Mouse (Mus musculus) embryonic facial prominence, embryonic 14.5 days (tissue): Measurements from ENCODE around the gene 1700023F06Rik. TPM values are rescaled to one million over a fixed set of nuclear protein-coding genes. Genes with fewer than 3 reads are reported as not detected.

Experiments used
- ATAC-seq: fragments of 200-750 bp; cut with Nextera tagmentation; 2 replicates; pipeline ENCODE4 v1.8.0; 2017; ENCODE audit warnings: low read depth, moderate number of reproducible peaks, moderate TSS enrichment
- DNase-seq: peaks from one replicate; pipeline ENCODE4 v3.0.0-alpha.2; 2015; ENCODE audit warnings: low spot score
- H3K27ac ChIP-seq: fragments of 300-500 bp; sonication (generic); replicated peaks from 2 replicates; pipeline ENCODE4 v1.5.1; 2014; ENCODE audit warnings: low read depth, mild to moderate bottlenecking, low read length, moderate library complexity
- H3K27me3 ChIP-seq: fragments of 300-500 bp; sonication (generic); replicated peaks from 2 replicates; pipeline ENCODE4 v1.6.1; 2014; ENCODE audit warnings: low read length; ENCODE audit not compliant: control insufficient read depth, insufficient read depth
- H3K36me3 ChIP-seq: fragments of 300-500 bp; sonication (generic); 2 replicates; pipeline ENCODE4 v1.6.1; 2014; ENCODE audit warnings: low read length, mixed read lengths; ENCODE audit not compliant: control insufficient read depth, insufficient read depth
- H3K4me1 ChIP-seq: fragments of 300-500 bp; sonication (generic); 2 replicates; pipeline ENCODE4 v1.6.1; 2014; ENCODE audit warnings: antibody characterized with exemption, low read length; ENCODE audit not compliant: control insufficient read depth, insufficient read depth
- H3K4me2 ChIP-seq: fragments of 300-500 bp; sonication (generic); 2 replicates; pipeline ENCODE4 v1.6.1; 2014; ENCODE audit warnings: low read depth, mild to moderate bottlenecking, low read length, moderate library complexity, mixed read lengths
- H3K4me3 ChIP-seq: fragments of 300-500 bp; sonication (generic); 2 replicates; pipeline ENCODE4 v1.5.1; 2014; ENCODE audit warnings: low read depth, mild to moderate bottlenecking, low read length
- H3K9ac ChIP-seq: fragments of 300-500 bp; sonication (generic); 2 replicates; pipeline ENCODE4 v1.6.1; 2014; ENCODE audit warnings: low read depth, mild to moderate bottlenecking, low read length, moderate library complexity, mixed read lengths
- H3K9me3 ChIP-seq: fragments of 300-500 bp; sonication (generic); 2 replicates; pipeline ENCODE4 v1.6.1; 2016; ENCODE audit warnings: low read length; ENCODE audit not compliant: control insufficient read depth
- WGBS: fragments of 180-500 bp; shearing (Covaris S2); extraction: QIAGEN DNeasy Blood & Tissue Kit; methylation state at CpG from one replicate; pipeline ENCODE4 v1.1.7; 2014; 5-methylcytosine and 5-hydroxymethylcytosine counted together
- polyA plus RNA-seq: library from polyadenylated mRNA; unstranded; fragments of >200 nt; fragmentation: Nextera tagmentation; extraction: Ambion mirVana; gene quantifications from 2 replicates; pipeline ENCODE4 v1.2.1, GENCODE M21; 2014

Gene 1700023F06Rik
- polyA plus RNA-seq, 1 experiment from 2014 or later, result 1.6 TPM

GRCm38 (mm10) chr11:103246731-103247290 lies 38.5 kb upstream of the 1700023F06Rik start:
- no peaks in the 10 kb centered on the region for H3K27me3 ChIP-seq
- H3K4me2 ChIP-seq, result no peak overlapping the region
- H3K4me3 ChIP-seq, result no peak overlapping the region
- DNase-seq (no peak), ATAC-seq (no peak; the same call in 1 of the 2 replicates)
- no peak overlapping the region for H3K9ac ChIP-seq
- 30% methylated on average over 4 of the region's 4 CpGs for WGBS
- peaks cover 36% of the 10 kb centered on the region for H3K4me1 ChIP-seq
- no peaks in the 10 kb centered on the region for H3K36me3 ChIP-seq
- no peaks in the 10 kb centered on the region for H3K9me3 ChIP-seq
- H3K27ac ChIP-seq, result peak overlapping the region; percentile 45

GRCm38 (mm10) chr11:103246081-103246730 lies 37.8 kb upstream of the 1700023F06Rik start:
- Histone ChIP-seq H3K4me2 (no peak overlapping the region), H3K9ac (no peak overlapping the region), H3K4me3 (no peak overlapping the region), H3K27ac (peak overlapping the region; percentile 45; the same call in 1 of the 2 replicates), H3K4me1 (peaks cover 39% of the 10 kb centered on the region), H3K36me3 (no peaks in the 10 kb centered on the region), H3K9me3 (no peaks in the 10 kb centered on the region), H3K27me3 (no peaks in the 10 kb centered on the region)
- WGBS, result 62% methylated on average over 9 of the region's 10 CpGs
- peak; percentile 32; the same call in 1 of the 2 replicates for ATAC-seq
- peak; percentile 62 for DNase-seq

DNA sequence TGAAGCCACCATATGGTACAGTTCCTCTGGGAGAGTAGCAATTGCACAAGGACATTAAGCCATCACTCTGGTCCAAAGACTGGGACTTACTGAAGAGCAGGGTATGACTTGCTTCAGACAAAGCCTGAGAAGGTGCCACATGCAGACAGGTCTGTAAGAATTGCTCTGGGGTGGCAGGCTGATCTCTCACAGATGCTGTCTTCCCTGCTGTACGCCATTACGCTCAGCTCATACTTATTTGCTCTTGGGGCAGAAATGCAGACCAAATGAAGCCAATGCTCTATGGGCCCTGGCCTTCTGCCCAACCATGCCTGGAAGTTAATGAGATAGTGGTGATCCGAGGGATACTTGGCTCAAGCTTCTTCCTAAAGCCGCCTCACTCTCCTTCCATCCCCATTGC lies 36.5 kb upstream of the 1700023F06Rik start:
- H3K27ac ChIP-seq, result 0 out of 2 replicates have a peak overlapping the region, but pooled peaks have one; percentile 22
- no peak overlapping the region for H3K9ac ChIP-seq
- ATAC-seq (no peak), DNase-seq (no peak)
- H3K36me3 ChIP-seq, result peaks cover 4% of the 10 kb centered on the region; the same call in 1 of the 2 replicates
- H3K4me3 ChIP-seq, result no peak overlapping the region
- no peaks in the 10 kb centered on the region for H3K9me3 ChIP-seq
- no peak overlapping the region for H3K4me2 ChIP-seq
- 88% methylated on average over 4 of the region's 4 CpGs for WGBS
- peaks cover 39% of the 10 kb centered on the region for H3K4me1 ChIP-seq
- no peaks in the 10 kb centered on the region for H3K27me3 ChIP-seq

DNA sequence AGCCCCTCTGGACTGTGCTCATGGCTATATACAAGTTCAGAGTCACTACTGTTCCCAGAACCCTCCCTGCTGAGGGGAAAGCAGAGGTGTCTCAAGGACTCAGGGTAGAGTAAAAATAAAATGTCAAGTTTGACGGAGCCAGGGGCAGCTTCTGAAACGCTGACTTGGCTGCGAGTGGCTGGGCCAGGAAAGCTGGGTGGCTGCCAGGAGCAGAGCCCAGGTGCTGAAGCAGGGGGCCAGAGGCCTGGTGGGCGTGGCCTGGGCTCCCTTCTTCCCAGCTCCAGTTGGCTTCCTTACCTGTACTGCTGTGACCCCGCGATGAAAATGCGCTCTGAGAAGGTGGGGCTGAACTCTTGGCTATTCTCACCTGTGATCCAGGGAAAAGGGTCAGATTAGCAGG lies 32.4 kb upstream of the 1700023F06Rik start:
- no peak overlapping the region for H3K4me3 ChIP-seq
- H3K4me1 ChIP-seq, result peaks cover 6% of the 10 kb centered on the region
- H3K9ac ChIP-seq, result no peak overlapping the region
- WGBS, result 35% methylated on average over 7 of the region's 7 CpGs
- DNase-seq, result peak; percentile 65
- no peaks in the 10 kb centered on the region for H3K27me3 ChIP-seq
- ATAC-seq, result peak; percentile 27; the same call in 1 of the 2 replicates
- no peak overlapping the region for H3K4me2 ChIP-seq
- H3K9me3 ChIP-seq, result no peaks in the 10 kb centered on the region
- peaks cover 43% of the 10 kb centered on the region for H3K36me3 ChIP-seq
- peak overlapping the region; percentile 8; the same call in 1 of the 2 replicates for H3K27ac ChIP-seq

GRCm38 (mm10) chr11:103237757-103238156 lies 29.4 kb upstream of the 1700023F06Rik start:
- ATAC-seq, result no peak
- peaks cover 47% of the 10 kb centered on the region for H3K36me3 ChIP-seq
- H3K4me1 ChIP-seq, result 0 out of 2 replicates have a peak, but pooled peaks cover 3% of the 10 kb centered on the region

GRCm38 (mm10) chr11:103236903-103237302 lies 28.5 kb upstream of the 1700023F06Rik start:
- peaks cover 47% of the 10 kb centered on the region for H3K36me3 ChIP-seq
- no peaks in the 10 kb centered on the region for H3K27me3 ChIP-seq
- H3K4me2 ChIP-seq, result no peak overlapping the region
- H3K27ac ChIP-seq, result no peak overlapping the region
- no peaks in the 10 kb centered on the region for H3K9me3 ChIP-seq
- no peak overlapping the region for H3K9ac ChIP-seq
- no peak for DNase-seq
- H3K4me1 ChIP-seq, result 0 out of 2 replicates have a peak, but pooled peaks cover 3% of the 10 kb centered on the region
- WGBS, result 74% methylated on average over 10 of the region's 10 CpGs
- no peak; the same call in 1 of the 2 replicates for ATAC-seq
- no peak overlapping the region for H3K4me3 ChIP-seq

More at GRCm38 (mm10) chr11:103237757-103238156, 29.4 kb upstream of the 1700023F06Rik start:
- Histone ChIP-seq H3K27me3 (no peaks in the 10 kb centered on the region), H3K27ac (no peak overlapping the region), H3K4me3 (no peak overlapping the region), H3K4me2 (no peak overlapping the region), H3K9ac (no peak overlapping the region), H3K9me3 (no peaks in the 10 kb centered on the region)
- 77% methylated on average over 9 of the region's 9 CpGs for WGBS
- no peak for DNase-seq

DNA sequence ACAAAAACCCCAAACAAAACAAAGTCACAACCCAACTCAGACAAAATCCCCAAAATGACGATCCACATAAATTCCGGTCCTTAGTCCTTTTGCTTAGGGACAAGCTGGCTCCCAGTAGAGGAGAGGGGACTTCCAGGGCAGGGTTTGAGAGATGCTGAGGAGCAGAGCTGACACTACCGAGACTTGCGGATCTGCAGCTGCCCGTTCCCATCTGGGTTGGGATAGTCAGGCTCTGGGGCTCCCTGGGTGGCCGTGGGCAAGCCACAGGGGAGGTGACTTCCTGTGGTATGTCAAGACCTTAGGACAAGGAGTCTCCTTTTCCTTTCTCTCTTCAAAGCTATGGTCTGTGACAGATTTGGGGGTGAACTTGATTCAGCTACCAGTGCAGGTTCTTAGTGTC lies 28.1 kb upstream of the 1700023F06Rik start:
- WGBS, result 69% methylated on average over 6 of the region's 6 CpGs
- ATAC-seq, result no peak

GRCm38 (mm10) chr11:103235702-103236101 lies 27.3 kb upstream of the 1700023F06Rik start:
- no peaks in the 10 kb centered on the region for H3K27me3 ChIP-seq
- no peak overlapping the region for H3K4me3 ChIP-seq
- no peak overlapping the region for H3K9ac ChIP-seq
- no peaks in the 10 kb centered on the region for H3K4me1 ChIP-seq
- H3K4me2 ChIP-seq, result no peak overlapping the region
- H3K9me3 ChIP-seq, result no peaks in the 10 kb centered on the region
- WGBS, result 64% methylated on average over 11 of the region's 11 CpGs
- ATAC-seq, result peak; percentile 34
- H3K36me3 ChIP-seq, result peaks cover 58% of the 10 kb centered on the region
- H3K27ac ChIP-seq, result no peak overlapping the region
- peak; percentile 41 for DNase-seq

More for the DNA sequence above, 28.1 kb upstream of the 1700023F06Rik start:
- no peak overlapping the region for H3K4me2 ChIP-seq
- no peaks in the 10 kb centered on the region for H3K4me1 ChIP-seq
- no peak overlapping the region for H3K4me3 ChIP-seq
- H3K9me3 ChIP-seq, result no peaks in the 10 kb centered on the region
- H3K9ac ChIP-seq, result no peak overlapping the region
- peaks cover 51% of the 10 kb centered on the region for H3K36me3 ChIP-seq
- H3K27ac ChIP-seq, result no peak overlapping the region
- DNase-seq, result no peak
- no peaks in the 10 kb centered on the region for H3K27me3 ChIP-seq
